Mouse (Mus musculus) testis, adult 2 months (tissue): ENCODE results near the gene Gatc. TPM values are rescaled to one million over a fixed set of nuclear protein-coding genes. Genes with fewer than 3 reads are reported as not detected.
"Not testable (repeated sequence)": the region's sequence is repeated elsewhere in the genome, so short reads cannot be mapped to it uniquely, and the experiment has no call there.

Experiments used
- H3K27ac ChIP-seq: fragments of 200-500 bp; 2 replicates; pipeline ENCODE4 v1.5.1; 2012; ENCODE audit warnings: low read depth, low read length; ENCODE audit not compliant: control insufficient read depth, insufficient read depth
- H3K27me3 ChIP-seq: fragments of 200-500 bp; 2 replicates; pipeline ENCODE4 v1.6.1; 2012; ENCODE audit warnings: mild to moderate bottlenecking, low read length, moderate library complexity; ENCODE audit not compliant: control insufficient read depth, insufficient read depth
- H3K36me3 ChIP-seq: fragments of 200-500 bp; 2 replicates; pipeline ENCODE4 v1.6.1; 2012; ENCODE audit warnings: mild to moderate bottlenecking, low read length; ENCODE audit not compliant: control insufficient read depth, insufficient read depth
- H3K4me1 ChIP-seq: fragments of 200-500 bp; 2 replicates; pipeline ENCODE4 v1.6.1; 2012; ENCODE audit warnings: low read length; ENCODE audit not compliant: control insufficient read depth, insufficient read depth
- H3K4me3 ChIP-seq: fragments of 200-500 bp; 2 replicates; pipeline ENCODE4 v1.5.1; 2012; ENCODE audit warnings: low read depth, mild to moderate bottlenecking, low read length, moderate library complexity, mixed read lengths; ENCODE audit not compliant: control insufficient read depth
- CTCF ChIP-seq: fragments of 200-500 bp; IDR thresholded peaks from 2 replicates; pipeline ENCODE4 v1.5.1; 2012; ENCODE audit warnings: low read depth, mild to moderate bottlenecking, inconsistent platforms, low read length, moderate library complexity; ENCODE audit not compliant: control insufficient read depth, insufficient read depth, insufficient replicate concordance
- POLR2A ChIP-seq: fragments of 200-500 bp; IDR thresholded peaks from 2 replicates; pipeline ENCODE4 v1.6.1; 2012; ENCODE audit warnings: low read depth, mild to moderate bottlenecking, inconsistent platforms, low read length, moderate library complexity; ENCODE audit not compliant: control insufficient read depth
- polyA plus RNA-seq: library from polyadenylated mRNA; depleted of rRNA; stranded (reverse); fragments of >200 nt; gene quantifications from 2 replicates; pipeline ENCODE4 v1.2.3, GENCODE M21; 2012; rRNA removed

Gene Gatc
- 11.6 and 16.0 TPM in 2 replicates for polyA plus RNA-seq

DNA sequence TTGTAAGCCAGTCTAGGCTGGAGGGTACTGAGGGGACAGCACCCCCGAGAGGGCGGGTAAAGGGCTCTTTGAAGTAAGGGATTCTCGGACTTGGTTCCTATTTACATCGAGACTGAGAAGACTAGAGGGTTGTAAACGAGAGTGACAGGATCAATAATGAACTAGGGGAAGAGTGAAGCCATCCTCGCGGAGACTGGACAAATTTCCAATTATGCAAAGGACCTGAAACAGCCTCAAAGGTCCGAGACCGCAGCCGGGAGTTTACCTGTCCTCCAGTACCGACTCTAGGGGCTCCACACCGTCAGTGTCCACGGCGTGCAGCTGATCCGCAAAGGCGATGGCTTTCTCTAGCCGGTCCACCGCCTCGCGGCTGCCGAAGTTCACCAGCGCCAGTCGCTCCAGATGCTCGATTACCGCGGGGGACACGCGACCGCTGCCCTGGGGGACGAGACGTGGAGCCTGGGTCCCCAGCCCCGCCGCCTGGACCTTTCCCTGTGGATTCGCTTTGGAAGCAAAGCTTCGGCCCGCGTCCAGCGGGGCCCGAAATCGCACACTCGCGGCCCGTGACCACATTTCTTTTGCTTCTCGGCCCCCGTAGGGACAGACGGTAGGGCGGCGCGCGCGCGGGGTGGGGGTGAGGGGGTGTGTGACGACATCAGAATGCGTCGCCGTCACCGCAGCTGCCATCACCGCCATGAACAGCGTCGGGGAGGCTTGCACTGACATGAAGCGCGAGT lies at the start of gene Gatc, which contains the start of gene Triap1:
TSS of gene Gatc (minus strand) at position 602 of the 737 bp plus-strand sequence.
TSS of gene Triap1 (plus strand) at position 649 of the 737 bp plus-strand sequence.
- H3K4me3 ChIP-seq, result peak within 1 kb of the TSS; percentile 100
- H3K36me3 ChIP-seq, result peaks cover 2% of the 10 kb centered on the region; the same call in 1 of the 2 replicates
- peaks cover 2% of the 10 kb centered on the region for H3K4me1 ChIP-seq
- no peaks in the 10 kb centered on the region for H3K27me3 ChIP-seq
- peak within 1 kb of the TSS; percentile 87 for H3K27ac ChIP-seq
- TF ChIP-seq CTCF (no peak), POLR2A (peak; percentile 73)

DNA sequence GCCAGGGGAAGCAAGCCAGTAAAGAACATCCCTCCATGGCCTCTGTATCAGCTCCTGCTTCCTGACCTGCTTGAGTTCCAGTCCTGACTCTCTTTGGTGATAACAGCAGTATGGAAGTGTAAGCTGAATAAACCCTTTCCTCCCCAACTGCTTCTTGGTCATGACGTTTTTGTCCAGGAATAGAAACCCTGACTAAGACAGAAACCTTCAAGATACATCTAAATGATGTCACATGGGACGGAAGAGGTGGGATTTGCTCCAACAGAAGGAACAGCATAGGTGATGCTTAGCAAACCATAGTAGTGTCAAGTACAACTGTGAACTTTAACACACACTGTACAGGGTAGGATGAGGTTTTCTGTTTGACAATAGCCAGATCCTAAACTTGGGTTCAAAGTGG lies 37.9 kb upstream of the Gatc start:
- not testable (repeated sequence) for H3K27ac ChIP-seq, H3K4me3 ChIP-seq, H3K27me3 ChIP-seq, H3K4me1 ChIP-seq, H3K36me3 ChIP-seq

DNA sequence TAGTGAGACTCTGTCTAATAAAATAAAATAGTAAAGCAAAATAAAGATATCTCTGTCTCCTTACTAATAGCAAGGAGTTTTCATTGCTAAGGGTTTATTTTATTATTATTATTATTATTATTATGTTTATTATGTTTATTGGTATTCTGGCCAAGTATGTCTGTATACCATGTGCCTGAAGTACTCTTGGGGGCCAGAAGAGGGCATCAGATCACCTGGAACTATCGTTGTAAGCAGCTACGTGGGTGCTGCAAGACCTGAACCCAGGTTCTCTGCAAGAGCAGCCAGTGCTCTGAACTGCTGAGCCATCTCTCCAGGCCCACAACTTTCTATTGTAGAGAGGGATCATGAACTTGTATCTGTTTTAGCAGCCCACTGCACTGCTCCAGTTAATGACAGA lies 34.5 kb upstream of the Gatc start:
- peaks cover 6% of the 10 kb centered on the region; the same call in 1 of the 2 replicates for H3K4me1 ChIP-seq
- no peaks in the 10 kb centered on the region for H3K36me3 ChIP-seq
- H3K27me3 ChIP-seq, result no peaks in the 10 kb centered on the region
- no peak overlapping the region for H3K4me3 ChIP-seq
- TF ChIP-seq CTCF (no peak), POLR2A (no peak)
- H3K27ac ChIP-seq, result no peak overlapping the region

DNA sequence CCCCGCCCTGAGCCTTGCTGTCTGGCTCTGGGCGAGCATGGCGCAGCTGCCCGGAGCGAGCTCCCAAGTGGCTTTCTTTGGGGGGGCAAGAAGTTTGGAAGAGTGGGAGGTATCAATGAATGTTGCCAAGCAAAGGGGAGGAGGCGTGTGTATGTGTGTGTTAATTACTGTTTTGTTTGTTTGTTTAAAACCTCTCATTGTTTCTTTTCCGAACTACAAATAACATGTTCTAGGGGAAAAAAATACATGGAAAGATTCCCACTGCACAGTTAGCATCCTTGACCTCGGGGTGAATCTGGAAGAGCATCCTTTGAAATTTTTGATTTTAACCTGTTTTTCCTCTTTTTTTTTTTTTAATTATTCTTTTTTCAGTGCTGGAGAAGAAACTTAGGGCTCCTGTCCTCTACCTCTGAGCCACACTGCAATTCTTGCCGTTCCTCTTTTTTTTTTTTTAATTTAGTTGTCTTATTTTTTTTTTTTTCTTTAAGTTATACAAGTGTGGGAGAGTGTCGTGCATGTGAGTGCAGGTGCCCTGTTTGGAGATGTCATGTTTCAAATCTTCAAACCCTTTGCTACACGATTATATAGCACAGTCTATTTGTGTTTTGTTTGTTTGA lies 33.3 kb upstream of the Gatc start:
- Histone ChIP-seq H3K4me3 (peak overlapping the region; percentile 8), H3K27ac (peak overlapping the region; percentile 21; the same call in 1 of the 2 replicates), H3K36me3 (no peaks in the 10 kb centered on the region), H3K27me3 (no peaks in the 10 kb centered on the region), H3K4me1 (peaks cover 6% of the 10 kb centered on the region; the same call in 1 of the 2 replicates)
- TF ChIP-seq CTCF (no peak), POLR2A (no peak)

DNA sequence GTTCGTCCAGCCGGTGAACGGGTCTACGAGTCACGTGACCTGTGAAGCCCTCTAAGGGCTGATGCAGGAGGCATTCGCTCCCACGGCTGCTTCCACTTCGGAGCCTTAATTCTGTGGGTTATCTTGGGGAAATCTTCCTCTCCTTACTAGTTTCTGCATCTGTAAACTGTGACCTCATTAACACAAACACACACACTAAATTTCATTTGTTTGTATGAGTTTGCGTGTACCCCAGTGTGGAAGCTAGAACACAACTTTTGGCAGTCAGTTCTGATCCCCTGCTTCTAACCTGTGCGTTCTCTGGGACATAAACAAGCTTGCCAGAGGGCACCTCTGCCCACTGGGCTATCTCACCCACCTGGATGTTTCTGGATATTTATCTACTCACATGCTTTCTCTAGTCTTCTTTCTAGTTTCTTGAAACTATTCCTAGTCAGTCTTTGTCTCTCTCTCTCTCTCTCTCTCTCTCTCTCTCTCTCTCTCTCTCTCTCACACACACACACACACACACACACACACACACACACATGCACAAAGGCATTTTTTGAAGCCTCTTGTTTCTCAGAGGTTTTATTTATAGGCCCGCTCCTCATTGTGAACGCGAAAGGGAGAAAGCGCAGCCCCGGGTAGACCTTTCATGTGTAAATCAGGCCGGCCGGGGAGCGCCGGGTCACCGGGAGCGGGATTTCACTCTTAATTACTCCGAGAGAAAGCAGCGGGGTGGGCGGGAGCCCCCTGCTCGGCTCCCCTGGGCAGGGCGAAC lies 32.6 kb upstream of the Gatc start:
- Histone ChIP-seq H3K36me3 (no peaks in the 10 kb centered on the region), H3K27ac (peak overlapping the region; percentile 21; the same call in 1 of the 2 replicates), H3K27me3 (no peaks in the 10 kb centered on the region), H3K4me1 (peaks cover 6% of the 10 kb centered on the region; the same call in 1 of the 2 replicates), H3K4me3 (peak overlapping the region; percentile 8)
- TF ChIP-seq CTCF (no peak), POLR2A (no peak)

DNA sequence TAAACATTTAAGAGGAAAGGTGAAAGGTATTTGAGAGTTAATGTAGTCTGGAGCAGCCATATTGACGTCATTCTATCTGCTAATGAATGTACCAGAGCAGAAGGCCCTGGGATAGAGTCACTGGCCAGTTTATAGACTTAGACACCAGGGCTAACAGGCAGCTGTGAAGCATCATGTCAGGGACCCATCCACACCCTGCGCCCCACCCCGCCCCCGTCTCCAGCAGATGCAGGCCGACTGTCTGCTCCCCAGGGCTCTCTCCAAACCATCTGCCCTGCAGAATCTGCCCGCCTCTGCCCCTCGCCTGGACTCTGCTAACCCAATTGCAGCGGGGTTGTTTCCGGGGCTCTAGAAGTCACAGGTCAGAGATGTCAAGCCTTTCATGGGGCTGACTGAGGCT lies 30.8 kb upstream of the Gatc start:
- no peaks in the 10 kb centered on the region for H3K36me3 ChIP-seq
- no peak overlapping the region for H3K27ac ChIP-seq
- peaks cover 6% of the 10 kb centered on the region; the same call in 1 of the 2 replicates for H3K4me1 ChIP-seq
- H3K4me3 ChIP-seq, result no peak overlapping the region
- TF ChIP-seq POLR2A, result no peak
- no peak for TF ChIP-seq CTCF
- no peaks in the 10 kb centered on the region for H3K27me3 ChIP-seq

DNA sequence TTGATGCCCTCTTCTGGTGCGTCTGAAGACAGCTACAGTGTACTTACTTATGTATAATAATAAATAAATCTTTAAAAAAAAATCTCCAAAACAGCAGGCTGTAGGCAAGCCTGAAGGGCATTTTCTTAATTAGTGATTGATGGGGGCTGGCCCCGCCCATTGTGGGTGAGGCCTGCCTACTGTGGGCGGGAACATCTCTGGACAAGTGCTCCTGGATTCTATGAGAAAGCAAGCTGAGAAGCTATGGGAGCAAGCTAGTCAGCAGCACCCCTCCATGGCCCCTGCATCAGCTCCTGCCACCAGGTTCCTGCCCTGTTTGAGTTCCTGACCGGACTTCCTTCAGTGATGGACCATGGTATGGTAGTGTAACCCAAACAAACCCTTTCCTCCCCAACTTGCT lies 23.8 kb upstream of the Gatc start:
- no peak overlapping the region for H3K4me3 ChIP-seq
- no peak overlapping the region for H3K27ac ChIP-seq
- no peaks in the 10 kb centered on the region for H3K27me3 ChIP-seq
- TF ChIP-seq POLR2A (no peak), CTCF (no peak)
- no peaks in the 10 kb centered on the region for H3K36me3 ChIP-seq
- H3K4me1 ChIP-seq, result no peaks in the 10 kb centered on the region
